Mouse (Mus musculus) embryonic facial prominence, embryonic 13.5 days (tissue): ENCODE results near the gene Magi1. TPM values are rescaled to one million over a fixed set of nuclear protein-coding genes. Genes with fewer than 3 reads are reported as not detected.

Source experiments
- ATAC-seq: fragments of 200-750 bp; cut with Nextera tagmentation; 2 replicates; pipeline ENCODE4 v1.8.0; 2017; ENCODE audit warnings: low read depth; ENCODE audit not compliant: insufficient number of reproducible peaks, insufficient read depth, low FRiP score, low TSS enrichment
- H3K27ac ChIP-seq: fragments of 300-500 bp; sonication (generic); 2 replicates; pipeline ENCODE4 v1.5.1; 2015; ENCODE audit warnings: moderate library complexity, mild to moderate bottlenecking, inconsistent platforms
- H3K27me3 ChIP-seq: fragments of 300-500 bp; sonication (generic); 2 replicates; pipeline ENCODE4 v1.6.1; 2015; ENCODE audit warnings: mild to moderate bottlenecking, inconsistent platforms
- H3K36me3 ChIP-seq: fragments of 300-500 bp; sonication (generic); 2 replicates; pipeline ENCODE4 v1.6.1; 2015; ENCODE audit warnings: mild to moderate bottlenecking, inconsistent platforms
- H3K4me1 ChIP-seq: fragments of 300-500 bp; sonication (generic); 2 replicates; pipeline ENCODE4 v1.6.1; 2015; ENCODE audit warnings: inconsistent platforms
- H3K4me2 ChIP-seq: fragments of 300-500 bp; sonication (generic); 2 replicates; pipeline ENCODE4 v1.6.1; 2015; ENCODE audit warnings: moderate library complexity, mild to moderate bottlenecking, inconsistent platforms
- H3K4me3 ChIP-seq: fragments of 300-500 bp; sonication (generic); 2 replicates; pipeline ENCODE4 v1.5.1; 2015; ENCODE audit warnings: mild to moderate bottlenecking, inconsistent platforms
- H3K9ac ChIP-seq: fragments of 300-500 bp; sonication (generic); 2 replicates; pipeline ENCODE4 v1.6.1; 2015; ENCODE audit warnings: mild to moderate bottlenecking, inconsistent platforms
- H3K9me3 ChIP-seq: fragments of 300-500 bp; sonication (generic); 2 replicates; pipeline ENCODE4 v1.6.1; 2016; ENCODE audit warnings: inconsistent platforms
- WGBS: fragments of 180-500 bp; shearing (Covaris S2); methylation state at CpG from one replicate; pipeline ENCODE4 v1.1.7; 2015; ENCODE audit warnings: mixed read lengths; 5-methylcytosine and 5-hydroxymethylcytosine counted together
- polyA plus RNA-seq: library from polyadenylated mRNA; unstranded; fragments of >200 nt; fragmentation: Nextera tagmentation; extraction: Ambion mirVana; gene quantifications from 2 replicates; pipeline ENCODE4 v1.2.1, GENCODE M21; 2015

Magi1 gene
- polyA plus RNA-seq, 1 experiment from 2014 or later, result 13.1 TPM

- no peaks in the 10 kb centered on the region for H3K36me3 ChIP-seq
- H3K4me2 ChIP-seq, result no peak overlapping the region
- 73% methylated on average over 4 of the region's 4 CpGs for WGBS
- H3K27me3 ChIP-seq, result no peaks in the 10 kb centered on the region
- H3K4me3 ChIP-seq, result no peak overlapping the region
- no peak overlapping the region for H3K27ac ChIP-seq
- H3K9ac ChIP-seq, result no peak overlapping the region
- H3K4me1 ChIP-seq, result no peaks in the 10 kb centered on the region
- H3K9me3 ChIP-seq, result no peaks in the 10 kb centered on the region
- ATAC-seq, result no peak
Measured at GRCm38 (mm10) chr6:93935793-93936192, 347.9 kb downstream of the Magi1 start.

GRCm38 (mm10) chr6:93934700-93935099 lies 349.0 kb downstream of the Magi1 start:
- no peak for ATAC-seq
- Histone ChIP-seq H3K4me1 (no peaks in the 10 kb centered on the region), H3K4me2 (no peak overlapping the region), H3K27ac (no peak overlapping the region), H3K9ac (no peak overlapping the region), H3K4me3 (no peak overlapping the region), H3K36me3 (no peaks in the 10 kb centered on the region), H3K27me3 (no peaks in the 10 kb centered on the region), H3K9me3 (no peaks in the 10 kb centered on the region)
- 80% methylated on average over 2 of the region's 2 CpGs for WGBS

- 73% methylated on average over 2 of the region's 2 CpGs for WGBS
- H3K27me3 ChIP-seq, result no peaks in the 10 kb centered on the region
- H3K27ac ChIP-seq, result no peak overlapping the region
- no peak overlapping the region for H3K4me3 ChIP-seq
- no peak overlapping the region for H3K4me2 ChIP-seq
- no peak overlapping the region for H3K9ac ChIP-seq
- no peak for ATAC-seq
- no peaks in the 10 kb centered on the region for H3K9me3 ChIP-seq
- no peaks in the 10 kb centered on the region for H3K36me3 ChIP-seq
- peaks cover 20% of the 10 kb centered on the region for H3K4me1 ChIP-seq
Measured at GRCm38 (mm10) chr6:93924568-93924967, 359.1 kb downstream of the Magi1 start.

GRCm38 (mm10) chr6:93923972-93924371 lies 359.7 kb downstream of the Magi1 start:
- no peak overlapping the region for H3K4me3 ChIP-seq
- H3K27ac ChIP-seq, result no peak overlapping the region
- no peak for ATAC-seq
- H3K27me3 ChIP-seq, result no peaks in the 10 kb centered on the region
- H3K9me3 ChIP-seq, result no peaks in the 10 kb centered on the region
- H3K4me2 ChIP-seq, result no peak overlapping the region
- H3K36me3 ChIP-seq, result no peaks in the 10 kb centered on the region
- no peak overlapping the region for H3K9ac ChIP-seq
- WGBS, result 30% methylated on average over 3 of the region's 3 CpGs
- H3K4me1 ChIP-seq, result peaks cover 20% of the 10 kb centered on the region

GRCm38 (mm10) chr6:93923351-93923750 lies 360.4 kb downstream of the Magi1 start:
- no peak for ATAC-seq
- no peak overlapping the region for H3K9ac ChIP-seq
- no peak overlapping the region for H3K4me3 ChIP-seq
- WGBS, result 61% methylated on average over 5 of the region's 5 CpGs
- no peak overlapping the region for H3K4me2 ChIP-seq
- peaks cover 20% of the 10 kb centered on the region for H3K4me1 ChIP-seq
- no peaks in the 10 kb centered on the region for H3K27me3 ChIP-seq
- no peak overlapping the region; the same call in 1 of the 2 replicates for H3K27ac ChIP-seq
- H3K36me3 ChIP-seq, result no peaks in the 10 kb centered on the region
- H3K9me3 ChIP-seq, result no peaks in the 10 kb centered on the region

- Histone ChIP-seq H3K4me2 (no peak overlapping the region), H3K4me1 (peaks cover 20% of the 10 kb centered on the region), H3K4me3 (no peak overlapping the region), H3K27me3 (no peaks in the 10 kb centered on the region), H3K36me3 (no peaks in the 10 kb centered on the region), H3K9me3 (no peaks in the 10 kb centered on the region), H3K9ac (no peak overlapping the region), H3K27ac (no peak overlapping the region)
- ATAC-seq, result no peak
- WGBS, result 84% methylated on average over 7 of the region's 7 CpGs
Measured at GRCm38 (mm10) chr6:93922931-93923330, 360.8 kb downstream of the Magi1 start.

GRCm38 (mm10) chr6:93913226-93913861 lies 370.4 kb downstream of the Magi1 start:
- H3K27ac ChIP-seq, result peak overlapping the region; percentile 92
- H3K27me3 ChIP-seq, result no peaks in the 10 kb centered on the region
- H3K36me3 ChIP-seq, result no peaks in the 10 kb centered on the region
- H3K4me3 ChIP-seq, result peak overlapping the region; percentile 43
- H3K4me2 ChIP-seq, result peak overlapping the region; percentile 74
- no peaks in the 10 kb centered on the region for H3K9me3 ChIP-seq
- ATAC-seq, result no peak
- peaks cover 30% of the 10 kb centered on the region for H3K4me1 ChIP-seq
- peak overlapping the region; percentile 70 for H3K9ac ChIP-seq
- 4% methylated on average over 22 of the region's 22 CpGs for WGBS

- H3K27ac ChIP-seq, result peak overlapping the region; percentile 92
Measured at GRCm38 (mm10) chr6:93912582-93913225, 371.0 kb downstream of the Magi1 start.

GRCm38 (mm10) chr6:93912003-93912581 lies 371.6 kb downstream of the Magi1 start:
- H3K4me2 ChIP-seq, result peak overlapping the region; percentile 74
- peak overlapping the region; percentile 43 for H3K4me3 ChIP-seq
- H3K36me3 ChIP-seq, result no peaks in the 10 kb centered on the region
- WGBS, result 11% methylated on average over 8 of the region's 8 CpGs
- no peak for ATAC-seq
- no peaks in the 10 kb centered on the region for H3K27me3 ChIP-seq
- peak overlapping the region; percentile 70 for H3K9ac ChIP-seq
- H3K4me1 ChIP-seq, result peaks cover 30% of the 10 kb centered on the region
- H3K9me3 ChIP-seq, result no peaks in the 10 kb centered on the region
- peak overlapping the region; percentile 92 for H3K27ac ChIP-seq

More at GRCm38 (mm10) chr6:93912582-93913225, 371.0 kb downstream of the Magi1 start:
- peak; percentile 74; the same call in 1 of the 2 replicates for ATAC-seq
- Histone ChIP-seq H3K4me1 (peaks cover 30% of the 10 kb centered on the region), H3K27me3 (no peaks in the 10 kb centered on the region), H3K36me3 (no peaks in the 10 kb centered on the region), H3K9me3 (no peaks in the 10 kb centered on the region), H3K4me3 (peak overlapping the region; percentile 43), H3K9ac (peak overlapping the region; percentile 70), H3K4me2 (peak overlapping the region; percentile 74)
- 2% methylated on average over 20 of the region's 20 CpGs for WGBS

- peak overlapping the region; percentile 22 for H3K4me2 ChIP-seq
- H3K9ac ChIP-seq, result no peak overlapping the region
- 0 out of 2 replicates have a peak overlapping the region, but pooled peaks have one; percentile 43 for H3K4me3 ChIP-seq
- no peak for ATAC-seq
- no peaks in the 10 kb centered on the region for H3K27me3 ChIP-seq
- peak overlapping the region; percentile 92 for H3K27ac ChIP-seq
- peaks cover 30% of the 10 kb centered on the region for H3K4me1 ChIP-seq
- no peaks in the 10 kb centered on the region for H3K9me3 ChIP-seq
- WGBS, result 52% methylated on average over 2 of the region's 2 CpGs
- H3K36me3 ChIP-seq, result no peaks in the 10 kb centered on the region
Measured at GRCm38 (mm10) chr6:93911420-93911819, 372.3 kb downstream of the Magi1 start.

- Histone ChIP-seq H3K36me3 (no peaks in the 10 kb centered on the region), H3K4me1 (peaks cover 30% of the 10 kb centered on the region), H3K27me3 (no peaks in the 10 kb centered on the region), H3K27ac (no peak overlapping the region), H3K9ac (no peak overlapping the region), H3K9me3 (no peaks in the 10 kb centered on the region), H3K4me2 (no peak overlapping the region), H3K4me3 (no peak overlapping the region)
- WGBS, result 82% methylated on average over 4 of the region's 4 CpGs
- ATAC-seq, result no peak
Measured at GRCm38 (mm10) chr6:93909976-93910375, 373.7 kb downstream of the Magi1 start.

- H3K9me3 ChIP-seq, result no peaks in the 10 kb centered on the region
- H3K4me1 ChIP-seq, result no peaks in the 10 kb centered on the region
- H3K4me2 ChIP-seq, result no peak overlapping the region
- no peak for ATAC-seq
- no peaks in the 10 kb centered on the region for H3K36me3 ChIP-seq
- H3K4me3 ChIP-seq, result no peak overlapping the region
- no peak overlapping the region for H3K27ac ChIP-seq
- no peak overlapping the region for H3K9ac ChIP-seq
- WGBS, result 85% methylated on average over 2 of the region's 2 CpGs
- H3K27me3 ChIP-seq, result no peaks in the 10 kb centered on the region
Measured at GRCm38 (mm10) chr6:93904987-93905386, 378.7 kb downstream of the Magi1 start.
